Mouse (Mus musculus): ENCODE data around the gene Ly6g6c.

The Ly6g6c gene

DNA sequence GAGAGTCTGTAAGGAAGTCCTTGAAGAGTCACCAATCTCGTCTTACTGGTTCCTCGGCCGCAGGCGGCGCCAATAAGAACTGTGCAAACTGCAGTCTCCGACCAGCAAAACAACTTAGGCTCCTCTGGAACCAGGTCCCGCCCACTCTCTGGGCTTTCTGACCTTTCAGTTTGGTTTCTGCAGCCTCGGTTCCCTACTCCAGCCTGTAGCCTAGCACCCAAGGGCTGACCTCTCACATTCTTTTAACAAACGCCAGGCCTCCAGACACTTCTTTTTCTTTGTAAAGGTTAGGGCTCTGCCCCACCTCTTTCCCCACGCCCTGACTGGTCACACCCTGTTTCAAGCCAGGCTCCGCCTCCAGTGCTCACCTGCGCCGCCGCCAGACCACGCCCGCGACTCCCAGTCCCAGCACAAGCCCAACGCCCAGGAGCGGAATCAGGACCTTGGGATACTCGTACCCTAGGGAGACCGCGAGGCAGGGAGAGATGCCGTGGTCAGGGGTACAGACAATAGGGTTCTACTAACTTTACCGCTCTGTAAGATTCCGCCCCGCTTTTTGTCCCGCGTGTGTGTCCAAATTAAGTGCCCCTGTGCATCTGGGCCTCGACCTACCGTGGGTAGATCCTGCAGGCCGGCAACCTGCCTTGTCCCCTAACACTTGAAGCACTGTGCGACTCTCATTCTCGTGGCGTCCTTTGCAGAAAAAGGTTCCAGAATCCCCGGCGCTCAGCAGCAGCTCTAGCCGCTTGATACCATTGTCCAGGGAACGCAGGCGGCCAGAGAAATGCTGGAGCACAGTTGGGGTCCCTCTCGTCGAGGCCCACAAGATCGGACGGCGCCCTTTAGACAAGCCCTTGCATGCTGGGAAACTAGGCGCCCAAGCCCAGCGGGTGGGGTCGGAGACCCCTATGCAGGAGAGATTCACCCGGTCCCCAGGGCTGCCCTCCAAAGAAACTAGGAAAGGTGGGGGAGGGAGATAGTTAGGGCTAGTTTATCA is at the start of gene Ly6g6c:
Ly6g6c (plus strand) TSS at position 438 of the 997 bp plus-strand sequence.
- DNase-seq (ENCODE audit: low read depth, low spot score), result no peak

DNA sequence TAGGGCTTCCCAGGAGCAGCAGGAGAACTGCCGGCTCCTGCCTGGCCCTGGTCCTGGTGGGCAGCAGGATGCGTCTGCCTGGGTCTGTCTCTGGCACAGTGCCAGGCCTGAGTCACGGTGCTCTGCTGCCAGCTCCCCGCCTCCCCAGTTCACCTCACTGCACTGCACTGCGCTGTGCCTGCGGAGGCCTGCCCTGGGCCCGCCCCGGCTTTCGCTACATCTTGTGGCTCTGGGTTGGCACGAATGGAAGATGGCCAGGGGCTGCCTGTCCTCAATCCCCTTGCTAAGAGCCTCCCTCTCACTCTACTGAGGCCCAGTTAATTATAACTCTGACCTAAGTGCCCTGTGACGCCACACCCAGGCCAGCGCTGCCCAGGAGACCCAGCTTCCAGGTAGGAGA is 48.8 kb upstream of the Ly6g6c start, which contains the start of gene Vwa7:
Vwa7 (plus strand) TSS at position 204 of the 400 bp plus-strand sequence.
- DNase-seq (ENCODE audit: low read depth, low spot score), result peak; percentile 63

DNA sequence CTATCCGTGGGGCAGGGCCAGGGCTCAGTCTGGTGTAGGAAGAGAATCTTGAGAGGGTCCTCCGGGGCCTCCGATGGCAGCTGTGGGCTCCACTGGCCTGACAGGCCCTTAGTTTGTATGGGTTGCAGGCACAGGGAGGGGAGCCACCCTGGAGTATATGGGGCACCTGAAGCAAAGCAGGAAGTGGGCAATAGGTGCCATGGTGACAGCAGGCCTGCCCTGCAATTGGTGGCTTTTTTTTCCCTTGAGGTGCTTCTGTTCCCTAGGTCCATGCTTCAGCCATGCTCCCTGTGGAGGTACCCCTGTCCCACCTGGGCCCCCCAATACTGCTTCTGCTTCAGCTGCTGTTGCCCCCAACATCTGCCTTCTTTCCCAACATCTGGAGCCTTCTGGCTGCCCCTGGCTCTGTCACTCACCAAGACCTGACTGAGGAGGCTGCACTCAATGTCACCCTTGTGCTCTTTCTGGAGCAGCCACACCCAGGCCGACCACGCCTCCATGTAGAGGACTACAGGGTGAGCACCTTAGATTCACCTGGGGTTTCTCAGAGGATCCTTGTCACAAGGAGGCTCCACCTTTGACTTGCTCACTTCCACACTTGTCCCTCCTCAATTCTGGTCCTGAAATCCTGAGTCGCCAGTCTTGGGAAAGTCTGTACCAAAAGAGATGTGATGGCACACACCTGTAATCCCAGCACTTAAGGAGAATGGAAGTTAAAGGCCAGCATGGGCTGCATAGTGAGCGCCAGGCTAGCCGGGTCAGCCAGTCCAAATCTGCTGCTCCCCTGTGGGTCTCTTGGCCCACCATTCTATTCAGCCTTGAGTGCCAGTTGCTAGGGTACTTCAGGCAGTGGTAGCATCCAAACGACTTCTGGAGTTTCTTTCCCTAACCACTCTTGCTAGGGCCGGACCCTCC is 48.1 kb upstream of the Ly6g6c start:
- no peak for DNase-seq (ENCODE audit: low read depth, low spot score)

DNA sequence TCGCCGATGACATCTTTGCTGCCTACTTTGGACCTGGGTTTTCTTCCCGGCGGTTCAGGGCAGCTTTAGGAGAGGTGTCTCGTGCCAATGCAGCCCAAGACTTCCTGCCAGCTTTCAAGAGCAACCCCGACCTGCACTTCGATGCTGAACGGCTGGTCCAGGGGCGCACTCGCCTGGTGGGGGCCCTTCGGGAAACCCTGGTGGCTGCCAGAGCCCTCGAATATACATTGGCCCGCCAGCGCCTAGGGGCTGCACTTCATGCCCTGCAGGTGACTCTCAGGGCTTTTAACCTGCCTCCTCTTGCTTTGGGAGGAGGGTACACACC is 47.5 kb upstream of the Ly6g6c start:
- no peak for DNase-seq (ENCODE audit: low read depth, low spot score)

DNA sequence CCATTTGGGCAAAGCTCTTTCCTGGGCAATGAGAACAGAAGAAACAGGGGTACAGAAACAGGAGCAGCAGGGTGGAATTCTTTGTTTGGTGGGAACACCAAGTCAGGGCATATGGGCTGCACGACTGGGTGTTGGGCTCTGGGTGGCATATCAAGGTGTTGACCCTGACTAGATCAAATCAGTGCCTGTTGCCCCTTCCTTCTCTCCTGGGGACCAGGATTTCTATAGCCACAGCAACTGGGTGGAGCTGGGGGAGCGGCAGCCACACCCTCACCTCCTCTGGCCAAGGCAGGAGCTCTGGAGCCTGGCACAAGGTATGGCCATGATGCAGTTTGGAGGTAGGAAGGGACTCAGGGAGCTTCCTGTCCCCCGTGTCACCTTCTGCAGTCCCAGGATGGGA is 47.0 kb upstream of the Ly6g6c start:
- DNase-seq (ENCODE audit: low read depth, low spot score), result no peak

DNA sequence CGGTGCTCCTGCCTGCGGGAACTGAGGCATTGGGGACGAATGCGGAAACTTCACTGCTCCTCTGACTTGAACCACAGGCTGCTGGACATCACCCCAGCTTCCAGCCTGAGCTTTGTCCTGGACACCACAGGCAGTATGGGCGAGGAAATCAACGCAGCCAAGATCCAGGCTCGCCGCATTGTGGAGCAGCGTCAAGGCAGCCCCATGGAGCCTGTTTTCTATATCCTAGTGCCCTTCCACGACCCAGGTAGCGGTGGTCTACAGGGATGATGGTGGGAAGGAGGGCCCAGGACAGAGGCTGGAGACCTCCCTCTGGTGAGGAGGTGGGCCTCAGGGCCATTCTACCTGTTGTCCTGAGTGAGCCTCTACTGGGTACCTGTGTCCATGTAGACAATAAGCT is 45.3 kb upstream of the Ly6g6c start:
- no peak for DNase-seq (ENCODE audit: low read depth, low spot score)

DNA sequence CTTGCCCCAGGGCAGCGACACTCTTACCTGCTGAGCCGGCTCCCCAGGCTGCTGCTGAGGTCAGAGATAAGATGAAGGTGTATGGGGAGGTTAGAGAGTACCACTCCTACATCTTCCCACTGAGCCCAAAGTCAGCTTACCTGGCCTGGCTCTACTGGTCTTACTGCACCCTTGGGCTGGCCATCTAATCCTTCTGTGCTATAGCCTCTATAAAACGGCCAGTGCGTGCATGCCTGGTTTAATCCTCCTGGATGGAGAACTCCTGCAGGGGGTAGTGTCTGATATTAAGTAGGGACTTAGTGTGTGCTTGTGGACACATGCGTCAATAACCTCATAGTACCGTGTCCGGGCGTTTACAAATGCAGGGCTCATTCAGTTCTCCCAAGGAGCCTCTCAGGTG is 44.6 kb upstream of the Ly6g6c start:
- DNase-seq (ENCODE audit: low read depth, low spot score), result no peak

DNA sequence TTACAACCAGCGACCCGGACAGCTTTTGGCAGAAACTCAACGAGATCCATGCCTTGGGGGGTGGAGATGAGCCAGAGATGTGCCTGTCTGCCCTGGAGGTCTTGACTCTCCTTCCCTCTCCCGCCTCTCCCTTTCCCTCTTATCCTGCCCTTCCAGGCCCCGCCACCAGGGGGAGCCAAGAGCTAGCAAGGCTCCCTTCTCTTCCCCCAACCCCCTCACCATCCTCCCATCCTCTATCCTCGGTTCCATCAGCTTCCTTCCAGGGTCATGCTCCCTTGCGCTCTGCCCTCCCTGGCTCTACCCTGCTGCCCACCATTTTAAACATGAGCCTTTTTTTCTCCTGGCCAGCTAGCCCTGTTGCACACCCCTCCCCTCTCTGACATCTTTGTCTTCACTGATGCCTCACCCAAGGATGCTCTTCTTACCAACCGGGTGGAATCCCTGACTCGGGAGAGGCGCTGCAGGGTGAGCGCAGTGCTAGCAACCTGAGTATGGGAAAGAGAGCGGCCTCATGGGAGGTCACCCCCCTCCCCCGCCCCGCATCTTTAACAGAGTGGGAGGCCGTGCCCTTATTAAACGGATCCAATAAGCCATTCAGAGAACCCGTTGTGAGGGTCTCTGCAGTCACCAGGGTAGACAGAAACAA is 43.9 kb upstream of the Ly6g6c start:
- DNase-seq (ENCODE audit: low read depth, low spot score), result peak; percentile 92

DNA sequence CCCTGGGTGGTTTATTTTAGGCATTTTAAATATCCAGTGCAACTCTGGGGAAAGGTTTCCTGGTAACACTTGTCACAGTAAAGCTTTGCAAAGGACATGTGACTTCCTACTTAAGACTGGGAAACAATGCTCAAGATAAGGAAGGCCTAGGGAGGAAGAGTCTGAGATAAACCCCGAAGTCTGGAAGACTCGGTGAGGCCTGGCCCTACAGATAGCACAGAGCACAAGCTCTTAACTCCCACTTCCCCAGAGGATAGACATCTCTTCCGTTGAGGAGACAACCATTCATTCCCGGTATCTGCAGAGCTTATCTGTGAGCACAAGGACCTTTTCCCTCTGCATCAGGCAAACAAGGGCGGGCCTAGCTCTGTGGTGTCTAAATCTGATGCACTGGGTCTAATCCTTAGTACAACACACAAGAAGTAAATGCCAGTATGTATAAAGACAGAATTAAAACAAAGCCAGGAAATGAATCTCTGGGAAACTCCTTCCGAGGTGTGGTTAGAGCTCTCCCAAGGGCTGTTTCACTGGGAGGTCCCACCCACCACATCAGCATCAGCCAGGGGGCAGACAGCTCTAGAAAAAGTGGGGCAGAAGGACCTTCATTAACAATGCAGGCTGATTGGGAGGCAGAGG is 43.2 kb upstream of the Ly6g6c start:
- no peak for DNase-seq (ENCODE audit: low read depth, low spot score)

DNA sequence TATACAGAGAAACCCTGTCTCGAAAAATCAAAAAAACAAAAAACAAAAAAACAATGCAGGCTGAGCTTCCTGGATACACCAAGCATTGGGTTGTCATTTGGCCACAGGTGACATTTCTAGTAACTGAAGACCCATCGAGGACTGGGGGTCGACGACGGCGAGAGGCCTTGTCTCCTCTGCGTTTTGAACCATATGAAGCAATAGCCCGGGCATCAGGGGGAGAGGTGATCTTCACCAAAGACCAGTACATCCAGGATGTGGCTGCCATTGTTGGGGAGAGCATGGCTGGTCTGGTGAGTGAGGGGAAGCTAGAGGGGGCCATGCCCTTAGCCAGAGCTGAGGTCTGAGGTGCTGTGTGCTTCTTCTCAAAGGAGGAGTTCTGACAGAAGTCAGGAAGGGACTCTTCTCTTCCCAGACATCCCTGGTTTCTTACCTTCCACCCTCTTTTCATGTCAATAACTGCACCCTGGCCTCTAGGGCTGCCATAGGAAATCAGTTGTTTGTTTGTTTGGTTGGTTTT is 42.6 kb upstream of the Ly6g6c start:
- DNase-seq (ENCODE audit: low read depth, low spot score), result no peak

DNA sequence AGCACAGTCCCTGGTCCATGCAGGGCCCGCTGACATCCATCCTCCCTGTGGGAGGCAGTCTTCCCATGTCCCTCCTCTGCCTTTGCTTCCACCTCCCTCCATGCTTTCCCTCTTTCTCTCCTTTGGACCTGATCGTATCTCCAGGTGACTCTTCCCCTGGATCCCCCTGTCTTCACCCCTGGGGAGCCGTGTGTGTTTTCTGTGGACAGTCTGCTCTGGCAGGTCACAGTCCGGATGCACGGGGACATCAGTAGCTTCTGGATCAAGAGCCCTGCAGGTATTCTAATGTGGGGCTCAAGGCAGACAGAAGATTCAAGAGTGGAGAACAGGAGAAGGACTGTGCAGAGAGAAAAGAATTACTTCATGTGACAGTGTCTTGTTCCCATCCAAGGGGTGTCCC is 42.0 kb upstream of the Ly6g6c start:
- DNase-seq (ENCODE audit: low read depth, low spot score), result no peak

DNA sequence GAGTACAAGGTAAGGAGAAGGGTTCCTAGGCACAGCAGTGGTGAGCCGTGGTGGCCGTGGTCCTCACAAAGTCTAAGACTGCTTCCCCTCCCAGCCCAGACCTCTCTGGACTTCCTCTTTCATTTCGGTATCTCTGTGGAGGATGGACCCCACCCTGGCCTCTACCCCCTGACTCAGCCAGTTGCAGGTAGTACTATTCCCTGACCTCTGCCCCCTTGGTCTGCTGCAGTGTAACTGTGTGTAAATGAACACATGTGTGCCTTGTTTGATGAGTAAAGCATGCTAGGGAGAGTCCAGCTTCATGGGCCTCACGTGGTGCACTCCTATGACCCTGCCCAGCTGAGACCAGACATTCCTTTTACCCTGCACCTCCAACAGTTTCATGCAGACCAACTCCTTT is 41.4 kb upstream of the Ly6g6c start:
- DNase-seq (ENCODE audit: low read depth, low spot score), result no peak

DNA sequence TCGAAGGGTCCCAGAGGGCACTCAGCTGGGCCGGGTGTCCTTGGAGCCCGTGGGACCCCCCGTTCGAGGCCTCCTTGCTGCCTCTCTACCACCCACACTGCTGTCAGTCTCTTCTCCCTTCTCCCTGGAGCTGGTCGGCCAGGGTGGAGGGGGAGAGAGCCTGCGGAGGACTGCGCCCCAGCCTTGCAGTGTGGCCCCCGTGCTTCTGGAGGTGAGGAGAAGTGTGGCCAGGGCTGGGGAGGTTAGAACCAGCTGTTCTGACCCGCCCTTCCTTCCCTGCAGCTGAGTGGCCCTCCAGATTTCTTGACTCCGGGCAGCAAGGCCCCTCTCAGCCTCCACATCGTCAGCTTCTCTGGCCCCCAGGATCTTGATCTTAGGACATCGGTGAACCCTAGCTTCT is 40.9 kb upstream of the Ly6g6c start:
- no peak for DNase-seq (ENCODE audit: low read depth, low spot score)

DNA sequence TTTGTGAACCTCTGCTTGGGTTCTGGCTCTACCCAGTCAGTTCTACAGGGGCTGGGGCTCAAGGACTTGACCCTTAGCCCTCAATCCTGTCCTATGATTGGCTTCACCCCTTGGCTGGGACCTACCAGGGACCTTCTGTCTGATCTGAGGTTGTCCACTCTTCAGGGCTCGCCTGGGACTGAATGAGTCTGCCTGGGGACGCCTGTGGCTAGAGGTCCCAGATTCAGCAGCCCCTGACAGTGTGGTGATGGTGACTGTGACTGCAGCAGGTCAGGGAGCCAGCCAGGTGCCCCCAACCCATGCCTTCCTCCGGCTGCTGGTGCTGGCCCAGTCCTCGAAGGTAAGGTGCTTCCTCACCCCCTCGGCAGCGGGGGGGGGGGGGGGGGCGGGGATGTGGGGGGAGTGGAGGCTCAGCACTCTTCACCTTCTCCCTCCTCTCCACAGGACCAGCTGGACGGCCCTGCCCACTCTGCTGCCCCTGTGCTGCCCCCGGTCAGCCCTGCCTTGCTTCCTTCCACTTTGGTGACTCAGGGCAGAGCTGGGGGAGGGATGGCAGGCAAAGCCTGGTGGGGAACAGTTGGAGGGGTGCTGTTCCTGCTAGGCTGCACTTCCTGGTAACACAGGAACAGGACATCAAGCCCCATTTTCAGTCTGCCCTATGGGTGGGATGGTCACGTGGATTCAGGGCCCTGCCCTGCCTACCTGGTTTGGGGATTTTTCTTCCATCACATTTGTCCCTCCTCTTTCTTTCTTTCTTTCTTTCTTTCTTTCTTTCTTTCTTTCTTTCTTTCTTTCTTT is 40.3 kb upstream of the Ly6g6c start:
- no peak for DNase-seq (ENCODE audit: low read depth, low spot score)

DNA sequence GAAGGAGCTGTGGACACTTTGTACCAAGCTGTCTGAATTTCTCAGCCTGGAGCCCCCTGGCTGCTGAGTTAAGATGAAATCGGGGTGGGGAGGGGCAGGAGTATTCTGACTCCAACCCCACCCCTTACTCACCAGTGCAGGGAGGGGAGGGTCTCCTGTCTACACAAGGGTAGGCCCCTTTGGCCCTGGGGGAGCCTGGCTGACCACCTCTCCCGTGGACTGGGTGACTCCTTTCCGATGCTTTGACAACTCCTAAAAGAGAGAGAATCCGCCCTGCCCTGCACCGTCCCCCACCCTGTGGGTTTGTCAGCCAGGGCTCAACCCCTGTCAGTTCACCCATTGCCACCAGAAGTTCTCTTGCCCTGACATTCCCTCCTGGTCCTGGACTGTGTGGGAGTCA is 39.0 kb upstream of the Ly6g6c start:
- no peak for DNase-seq (ENCODE audit: low read depth, low spot score)

DNA sequence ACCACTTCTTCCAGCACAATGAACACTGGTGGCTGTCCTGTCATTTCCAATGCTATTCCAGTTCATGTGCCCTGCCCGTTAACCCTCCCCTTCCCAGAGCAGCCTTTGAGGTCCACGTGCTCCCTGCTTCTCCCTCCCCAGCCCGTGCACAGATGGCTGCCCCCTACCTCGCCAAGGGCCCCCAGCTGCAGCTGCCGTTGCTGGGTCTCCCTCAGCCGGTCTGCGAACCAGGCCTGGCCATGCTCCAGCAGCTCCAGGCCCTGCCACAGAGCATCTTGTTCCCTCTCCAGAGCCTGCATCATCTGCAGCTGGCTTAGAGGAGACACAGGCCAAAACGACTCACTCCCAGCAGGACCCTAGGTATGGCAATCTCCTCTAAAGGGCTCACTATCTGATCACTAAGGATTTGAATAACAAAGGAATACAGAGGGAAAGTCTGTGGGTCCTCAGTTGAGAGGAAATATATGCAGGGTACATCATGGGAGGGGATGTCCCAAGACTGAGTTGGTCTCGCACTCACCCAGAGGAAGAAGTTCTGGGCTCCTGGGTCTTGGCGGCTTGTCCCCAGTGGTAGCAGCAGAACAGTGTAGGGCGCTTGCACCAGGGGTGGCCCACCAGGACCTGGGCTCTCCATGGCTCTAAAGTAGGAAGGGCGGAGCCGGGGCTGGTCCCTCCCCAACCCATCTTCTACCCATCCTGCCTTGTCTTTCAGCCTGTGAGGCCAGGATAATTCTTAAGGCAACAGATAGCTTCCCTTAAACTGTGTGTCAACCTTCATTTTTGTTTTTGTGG is 37.7 kb upstream of the Ly6g6c start, which contains the start of gene Sapcd1:
Sapcd1 (minus strand) TSS at position 740 of the 792 bp plus-strand sequence.
- DNase-seq (ENCODE audit: low read depth, low spot score), result no peak

DNA sequence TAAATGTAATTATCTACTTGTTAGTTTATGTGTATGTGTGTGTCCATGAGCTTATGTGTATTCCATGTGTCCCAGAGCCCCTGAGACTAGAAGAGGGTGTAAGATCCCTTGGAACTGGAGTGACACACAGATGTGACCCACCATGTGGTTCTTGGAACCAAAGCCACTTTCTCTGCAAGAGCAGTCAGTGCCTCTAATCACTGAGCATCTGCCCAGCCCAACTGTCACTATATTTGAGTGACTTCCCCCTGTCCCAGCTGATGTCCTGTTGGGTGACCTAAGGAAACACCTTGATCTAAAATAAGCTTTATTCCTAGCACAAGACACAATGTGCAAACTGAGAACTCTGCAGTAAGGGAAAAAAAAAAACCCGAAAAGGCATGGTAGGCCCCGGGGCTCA is 36.9 kb upstream of the Ly6g6c start:
- DNase-seq (ENCODE audit: low read depth, low spot score), result no peak

DNA sequence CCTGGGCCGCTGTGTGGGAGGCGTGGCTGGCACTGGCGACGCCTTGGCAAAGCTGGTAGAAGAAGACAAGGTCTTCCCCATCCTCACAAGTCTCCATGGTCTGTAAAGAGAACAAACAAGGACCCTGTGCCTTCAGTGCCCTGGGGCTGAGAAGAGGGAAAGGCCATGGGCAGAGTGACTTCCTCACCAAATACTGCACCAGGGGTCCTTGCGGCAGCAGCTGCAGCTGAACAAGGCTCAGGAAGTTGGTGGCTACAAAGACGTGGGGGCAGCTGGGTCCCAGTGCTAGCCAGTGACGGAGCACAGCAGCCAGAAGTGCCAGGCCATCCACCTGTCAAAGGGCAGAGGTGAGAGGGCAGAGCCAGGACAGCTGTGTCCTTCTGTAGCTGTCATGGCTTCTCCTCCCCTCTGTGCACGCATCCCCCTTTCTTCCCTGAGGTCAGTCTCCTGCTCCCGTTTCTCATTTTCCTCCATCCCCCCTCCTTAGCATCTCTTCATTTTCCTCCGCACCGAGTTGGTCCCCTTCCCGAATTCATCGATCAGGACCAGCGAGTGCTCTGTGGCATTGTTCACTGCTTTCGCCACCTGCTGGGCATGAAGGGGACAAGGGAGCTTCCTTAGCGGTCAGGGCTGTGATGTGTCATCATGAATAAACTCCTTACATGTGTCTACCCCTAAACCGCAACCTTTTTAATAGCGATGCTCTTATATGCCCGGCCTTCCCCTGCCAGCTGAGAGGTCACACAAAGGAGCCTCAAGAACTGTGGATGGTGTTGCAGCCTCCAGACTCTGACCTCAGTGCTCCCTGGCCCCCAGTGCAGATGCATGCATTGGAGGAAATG is 35.3 kb upstream of the Ly6g6c start:
- no peak for DNase-seq (ENCODE audit: low read depth, low spot score)

DNA sequence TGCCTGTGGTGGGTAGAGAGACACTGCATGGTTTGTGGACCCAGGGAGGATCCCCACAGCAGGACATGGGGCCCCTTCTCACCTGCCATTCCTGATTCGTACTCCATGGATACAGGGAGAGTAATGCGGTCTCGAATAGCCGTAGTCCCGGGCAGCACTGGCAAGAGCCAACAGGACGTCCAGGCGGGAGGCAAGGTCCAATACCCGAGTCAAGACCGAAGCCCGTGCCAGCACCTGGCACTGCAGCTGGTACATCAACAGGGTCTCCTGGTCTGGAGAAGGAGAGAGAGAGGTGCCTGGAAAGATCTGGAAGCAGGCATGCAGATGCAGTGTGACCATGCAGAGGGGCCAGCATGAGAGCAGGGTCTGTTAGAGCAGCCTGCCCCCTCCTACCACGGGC is 33.9 kb upstream of the Ly6g6c start:
- DNase-seq (ENCODE audit: low read depth, low spot score), result no peak
